Mouse (Mus musculus) midbrain, postnatal 0 days (tissue): ENCODE data around the gene Syne3. TPM values are rescaled to one million over a fixed set of nuclear protein-coding genes. Genes with fewer than 3 reads are reported as not detected.

ENCODE experiments used
- ATAC-seq: fragments of 200-750 bp; cut with Nextera tagmentation; 2 replicates; pipeline ENCODE4 v1.8.0; 2017; ENCODE audit warnings: moderate number of reproducible peaks, mild to moderate bottlenecking, moderate TSS enrichment, moderate library complexity; ENCODE audit not compliant: low FRiP score
- DNase-seq: peaks from one replicate; pipeline ENCODE4 v3.0.0-alpha.2; 2015; ENCODE audit warnings: low spot score
- H3K27ac ChIP-seq: fragments of 300-500 bp; sonication (generic); 2 replicates; pipeline ENCODE4 v1.5.1; 2014; ENCODE audit warnings: low read depth, mild to moderate bottlenecking, low read length, mixed read lengths
- H3K27me3 ChIP-seq: fragments of 300-500 bp; sonication (generic); 2 replicates; pipeline ENCODE4 v1.6.1; 2014; ENCODE audit warnings: low read length, control low read depth, mixed read lengths; ENCODE audit not compliant: insufficient read depth
- H3K36me3 ChIP-seq: fragments of 300-500 bp; sonication (generic); 2 replicates; pipeline ENCODE4 v1.6.1; 2014; ENCODE audit warnings: low read length, control low read depth, mixed read lengths; ENCODE audit not compliant: insufficient read depth
- H3K4me1 ChIP-seq: fragments of 300-500 bp; sonication (generic); 2 replicates; pipeline ENCODE4 v1.6.1; 2014; ENCODE audit warnings: mild to moderate bottlenecking, control low read depth, antibody characterized with exemption, low read length, mixed read lengths; ENCODE audit not compliant: insufficient read depth
- H3K4me2 ChIP-seq: fragments of 300-500 bp; sonication (generic); 2 replicates; pipeline ENCODE4 v1.6.1; 2014; ENCODE audit warnings: low read depth, mild to moderate bottlenecking, low read length, mixed read lengths; ENCODE audit not compliant: poor library complexity, severe bottlenecking
- H3K4me3 ChIP-seq: fragments of 300-500 bp; sonication (generic); 2 replicates; pipeline ENCODE4 v1.5.1; 2014; ENCODE audit warnings: low read depth, mild to moderate bottlenecking, low read length, moderate library complexity
- H3K9ac ChIP-seq: fragments of 300-500 bp; sonication (generic); replicated peaks from 2 replicates; pipeline ENCODE4 v1.6.1; 2014; ENCODE audit warnings: mild to moderate bottlenecking, low read length, moderate library complexity, mixed read lengths; ENCODE audit not compliant: poor library complexity, severe bottlenecking
- H3K9me3 ChIP-seq: fragments of 300-500 bp; sonication (generic); 2 replicates; pipeline ENCODE4 v1.6.1; 2016; ENCODE audit warnings: low read length, control low read depth
- CTCF ChIP-seq: IDR thresholded peaks from 2 replicates; pipeline ENCODE4 v1.5.1; 2016; ENCODE audit warnings: antibody characterized with exemption, mild to moderate bottlenecking
- WGBS: fragments of 180-500 bp; shearing (Covaris S2); extraction: QIAGEN DNeasy Blood & Tissue Kit; methylation state at CpG from one replicate; pipeline ENCODE4 v1.1.7; 2014; 5-methylcytosine and 5-hydroxymethylcytosine counted together
- polyA plus RNA-seq: library from polyadenylated mRNA; unstranded; fragments of >200 nt; fragmentation: Nextera tagmentation; extraction: Ambion mirVana; gene quantifications from 2 replicates; pipeline ENCODE4 v1.2.1, GENCODE M21; 2015
- total RNA-seq: library from RNA; depleted of rRNA; stranded (reverse); fragments of >200 nt; gene quantifications from 2 replicates; pipeline ENCODE4 v1.2.3, GENCODE M21; 2014

The Syne3 gene
- total and polyA plus RNA-seq, 2 experiments from 2014 or later = 0.85 to 0.93 TPM

DNA sequence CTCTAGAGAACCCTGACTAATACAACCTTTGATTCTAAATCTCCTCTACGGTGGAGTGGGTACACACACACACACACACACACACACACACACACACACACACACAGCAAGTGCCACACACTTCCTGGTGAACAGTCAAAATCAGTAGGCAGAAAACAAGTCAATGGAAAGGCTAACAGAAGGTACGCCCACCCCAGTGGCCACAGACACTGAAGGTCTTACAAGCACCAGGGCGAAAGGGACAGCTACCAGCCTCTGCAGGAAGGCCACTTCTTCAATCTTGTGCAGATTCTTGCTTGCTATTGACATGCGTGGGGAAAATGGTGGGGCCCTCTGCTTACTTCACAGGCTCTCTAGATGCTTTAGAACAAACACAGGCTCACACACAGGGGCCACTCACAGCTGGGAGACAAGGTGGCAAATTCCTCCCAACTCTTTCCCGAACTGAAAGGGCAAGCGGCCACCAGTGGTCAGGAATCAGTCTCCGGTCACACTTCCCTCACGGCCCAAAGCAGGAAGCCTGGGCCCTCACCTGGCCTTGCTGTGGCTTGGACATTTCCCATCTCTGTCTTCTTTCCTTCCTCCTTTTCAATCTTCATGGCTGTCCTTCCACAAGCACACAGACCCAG, 11.9 kb upstream of the Syne3 start:
- H3K27ac ChIP-seq = no peak overlapping the region
- no peak overlapping the region for H3K4me3 ChIP-seq
- WGBS = 84% methylated on average over 8 of the region's 8 CpGs
- DNase-seq (no peak), ATAC-seq (no peak)
- no peaks in the 10 kb centered on the region for H3K27me3 ChIP-seq
- no peak overlapping the region for H3K9ac ChIP-seq
- no peak overlapping the region for H3K4me2 ChIP-seq
- H3K4me1 ChIP-seq = no peaks in the 10 kb centered on the region
- H3K36me3 ChIP-seq = no peaks in the 10 kb centered on the region
- H3K9me3 ChIP-seq = no peaks in the 10 kb centered on the region
- no peak for TF ChIP-seq CTCF

- ATAC-seq (no peak), DNase-seq (peak; percentile 19)
- Histone ChIP-seq H3K9me3 (no peaks in the 10 kb centered on the region), H3K36me3 (no peaks in the 10 kb centered on the region), H3K9ac (no peak overlapping the region), H3K4me2 (no peak overlapping the region), H3K4me1 (no peaks in the 10 kb centered on the region), H3K27ac (no peak overlapping the region), H3K4me3 (no peak overlapping the region), H3K27me3 (no peaks in the 10 kb centered on the region)
- TF ChIP-seq CTCF = no peak
- 42% methylated on average over 19 of the region's 19 CpGs for WGBS
Measured at GRCm38 (mm10) chr12:105019359-105020219, 10.0 kb upstream of the Syne3 start.

DNA sequence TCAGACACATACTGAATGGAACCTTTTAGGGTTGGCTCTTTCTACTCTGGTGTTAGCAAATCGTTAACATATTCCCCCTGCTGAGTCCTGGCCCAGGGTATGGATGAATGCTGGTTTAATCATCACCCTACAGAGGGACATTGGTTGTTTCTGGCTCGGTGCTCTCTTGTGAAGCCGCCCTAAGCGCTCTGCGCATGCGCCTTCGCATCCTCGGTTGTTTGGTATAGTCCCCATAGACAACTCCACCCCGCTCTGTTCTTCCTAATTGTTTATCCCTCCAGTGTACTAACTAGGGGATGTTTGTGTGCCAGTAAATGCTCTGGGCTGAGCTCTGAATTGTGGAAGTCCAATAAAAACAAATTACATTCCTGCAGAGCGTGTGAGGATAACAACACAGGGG, 7.0 kb upstream of the Syne3 start:
- H3K4me2 ChIP-seq = no peak overlapping the region
- H3K27me3 ChIP-seq = 0 out of 2 replicates have a peak, but pooled peaks cover 4% of the 10 kb centered on the region
- no peak overlapping the region for H3K27ac ChIP-seq
- no peak for TF ChIP-seq CTCF
- DNase-seq (peak; percentile 71), ATAC-seq (no peak)
- H3K9me3 ChIP-seq = no peaks in the 10 kb centered on the region
- no peaks in the 10 kb centered on the region for H3K36me3 ChIP-seq
- no peak overlapping the region for H3K9ac ChIP-seq
- H3K4me1 ChIP-seq = no peaks in the 10 kb centered on the region
- H3K4me3 ChIP-seq = no peak overlapping the region
- WGBS = 74% methylated on average over 10 of the region's 10 CpGs

- H3K4me1 ChIP-seq = no peaks in the 10 kb centered on the region
- 73% methylated on average over 4 of the region's 4 CpGs for WGBS
- ATAC-seq (no peak), DNase-seq (peak; percentile 47)
- H3K4me2 ChIP-seq = no peak overlapping the region
- no peak overlapping the region for H3K4me3 ChIP-seq
- no peak overlapping the region for H3K27ac ChIP-seq
- no peaks in the 10 kb centered on the region for H3K9me3 ChIP-seq
- H3K36me3 ChIP-seq = no peaks in the 10 kb centered on the region
- TF ChIP-seq CTCF = no peak
- no peak overlapping the region for H3K9ac ChIP-seq
- H3K27me3 ChIP-seq = 0 out of 2 replicates have a peak, but pooled peaks cover 4% of the 10 kb centered on the region
Measured at GRCm38 (mm10) chr12:105016199-105016598, 6.6 kb upstream of the Syne3 start.

- Histone ChIP-seq H3K27ac (no peak overlapping the region), H3K9me3 (no peaks in the 10 kb centered on the region), H3K9ac (no peak overlapping the region), H3K4me3 (no peak overlapping the region), H3K27me3 (peaks cover 21% of the 10 kb centered on the region), H3K4me1 (peaks cover 3% of the 10 kb centered on the region; the same call in 1 of the 2 replicates), H3K36me3 (no peaks in the 10 kb centered on the region), H3K4me2 (no peak overlapping the region)
- no peak for ATAC-seq
- no peak for TF ChIP-seq CTCF
- DNase-seq = no peak
- 54% methylated on average over 17 of the region's 17 CpGs for WGBS
Measured at GRCm38 (mm10) chr12:105013065-105013464, 3.5 kb upstream of the Syne3 start.

DNA sequence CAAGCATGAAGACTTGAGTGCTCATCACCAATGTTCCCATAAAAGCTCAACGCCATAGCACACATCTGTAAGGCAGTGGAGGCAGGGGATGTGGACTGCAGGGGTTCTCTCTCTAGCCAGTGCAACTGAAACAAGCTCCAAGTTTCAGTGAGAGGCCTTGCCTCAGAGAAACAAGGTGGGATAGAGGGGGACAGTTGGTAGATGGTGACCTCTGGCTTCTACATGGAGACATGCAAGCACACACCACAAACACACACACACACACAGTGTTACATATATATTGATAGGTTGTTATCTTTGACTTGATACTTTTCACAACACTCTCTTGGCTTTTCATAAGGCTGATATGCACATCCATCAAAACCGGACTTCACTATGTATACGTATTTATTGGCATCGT, 2.7 kb upstream of the Syne3 start:
- no peak overlapping the region for H3K4me2 ChIP-seq
- DNase-seq = no peak
- peaks cover 28% of the 10 kb centered on the region for H3K27me3 ChIP-seq
- TF ChIP-seq CTCF = no peak
- H3K4me3 ChIP-seq = no peak overlapping the region
- H3K27ac ChIP-seq = no peak overlapping the region
- no peaks in the 10 kb centered on the region for H3K36me3 ChIP-seq
- no peaks in the 10 kb centered on the region for H3K9me3 ChIP-seq
- no peak overlapping the region for H3K9ac ChIP-seq
- H3K4me1 ChIP-seq = peaks cover 3% of the 10 kb centered on the region; the same call in 1 of the 2 replicates
- ATAC-seq = no peak
- WGBS = 96% methylated on average over 4 of the region's 4 CpGs
